Mouse (Mus musculus): ENCODE measurements around the gene Cbx4. TPM values are rescaled to one million over a fixed set of nuclear protein-coding genes. Genes with fewer than 3 reads are reported as not detected.

The Cbx4 gene
- polyA plus RNA-seq, 1 experiment from 2014 or later = 9.9 TPM

- H3K4me3 ChIP-seq (replicated peaks) = no peak overlapping the region
- no peaks in the 10 kb centered on the region for H3K9me3 ChIP-seq (replicated peaks)
- no peak overlapping the region for H3K27ac ChIP-seq
- H3K4me2 ChIP-seq = no peak overlapping the region
- H3K9ac ChIP-seq = no peak overlapping the region
- H3K4me1 ChIP-seq = peaks cover 68% of the 10 kb centered on the region
- no peak for ATAC-seq (replicated peaks; ENCODE audit: low FRiP score)
- peaks cover 97% of the 10 kb centered on the region for H3K27me3 ChIP-seq
- no peaks in the 10 kb centered on the region for H3K36me3 ChIP-seq
Observed at GRCm38 (mm10) chr11:119051426-119051825, 34.6 kb downstream of the Cbx4 start.

GRCm38 (mm10) chr11:119050361-119050760 lies 35.7 kb downstream of the Cbx4 start:
- peaks cover 99% of the 10 kb centered on the region for H3K27me3 ChIP-seq
- no peaks in the 10 kb centered on the region for H3K36me3 ChIP-seq
- H3K4me2 ChIP-seq = no peak overlapping the region
- peaks cover 61% of the 10 kb centered on the region for H3K4me1 ChIP-seq
- no peaks in the 10 kb centered on the region for H3K9me3 ChIP-seq (replicated peaks)
- H3K9ac ChIP-seq = no peak overlapping the region
- 0% methylated on average over 2 of the region's 2 CpGs for WGBS
- H3K27ac ChIP-seq = no peak overlapping the region
- ATAC-seq (replicated peaks; ENCODE audit: low FRiP score) = no peak
- H3K4me3 ChIP-seq (replicated peaks) = no peak overlapping the region

GRCm38 (mm10) chr11:119048133-119048510 lies 37.9 kb downstream of the Cbx4 start:
- under 1% methylated on average over 13 of the region's 13 CpGs for WGBS
- H3K9ac ChIP-seq = no peak overlapping the region
- no peaks in the 10 kb centered on the region for H3K36me3 ChIP-seq
- H3K27ac ChIP-seq = no peak overlapping the region
- peak overlapping the region; percentile 60; the same call in 1 of the 2 replicates for H3K4me2 ChIP-seq
- H3K4me3 ChIP-seq (replicated peaks) = peak overlapping the region; percentile 39
- peaks cover 57% of the 10 kb centered on the region for H3K4me1 ChIP-seq
- H3K27me3 ChIP-seq = peaks cover 100% of the 10 kb centered on the region
- no peak for ATAC-seq (replicated peaks; ENCODE audit: low FRiP score)
- no peaks in the 10 kb centered on the region for H3K9me3 ChIP-seq (replicated peaks)

- H3K9ac ChIP-seq = no peak overlapping the region
- peak overlapping the region; percentile 39 for H3K4me3 ChIP-seq (replicated peaks)
- H3K27ac ChIP-seq = no peak overlapping the region
- WGBS = 1% methylated on average over 43 of the region's 43 CpGs
- H3K4me1 ChIP-seq = peaks cover 57% of the 10 kb centered on the region
- peak overlapping the region; percentile 60 for H3K4me2 ChIP-seq
- H3K9me3 ChIP-seq (replicated peaks) = no peaks in the 10 kb centered on the region
- H3K36me3 ChIP-seq = no peaks in the 10 kb centered on the region
- 0 out of 2 replicates have a peak, but pooled peaks have one; percentile 19 for ATAC-seq (replicated peaks; ENCODE audit: low FRiP score)
- H3K27me3 ChIP-seq = peaks cover 100% of the 10 kb centered on the region
Observed at GRCm38 (mm10) chr11:119047261-119048132, 38.5 kb downstream of the Cbx4 start.

DNA sequence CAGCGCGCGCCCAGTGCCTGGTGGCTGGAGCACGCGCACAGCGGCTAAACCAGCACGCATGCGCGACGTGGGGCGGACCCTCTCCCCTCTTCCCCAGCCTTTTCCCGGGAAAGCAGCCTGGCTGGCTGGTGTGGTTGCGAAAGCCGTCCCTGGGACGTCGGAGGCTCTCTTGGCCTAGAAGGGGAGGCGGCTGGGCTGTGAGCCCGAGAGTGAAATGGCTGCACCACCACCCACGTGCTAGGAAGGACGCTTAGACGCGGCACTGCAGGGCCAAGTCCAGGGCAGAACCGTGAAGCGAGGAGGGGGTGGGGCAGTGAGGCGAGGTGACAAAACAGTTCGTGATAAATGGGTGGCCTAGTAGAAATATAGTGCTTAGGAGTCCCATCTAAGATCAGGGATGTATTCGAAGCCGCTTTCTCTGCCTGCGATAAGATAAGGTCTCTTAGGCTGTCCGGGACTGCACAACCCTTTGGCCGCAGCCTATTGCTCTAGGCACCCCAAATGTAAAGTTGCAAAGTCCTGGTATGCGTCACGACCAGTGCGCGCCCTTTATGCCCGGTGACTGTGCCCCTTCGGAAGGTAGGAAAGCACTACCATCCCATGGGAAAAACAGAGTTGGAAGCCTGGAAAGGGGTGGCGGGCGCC lies 39.3 kb downstream of the Cbx4 start:
- H3K4me1 ChIP-seq = peaks cover 57% of the 10 kb centered on the region
- H3K36me3 ChIP-seq = no peaks in the 10 kb centered on the region
- no peaks in the 10 kb centered on the region for H3K9me3 ChIP-seq (replicated peaks)
- peaks cover 100% of the 10 kb centered on the region for H3K27me3 ChIP-seq
- 1% methylated on average over 39 of the region's 39 CpGs for WGBS
- no peak overlapping the region for H3K27ac ChIP-seq
- ATAC-seq (replicated peaks; ENCODE audit: low FRiP score) = no peak
- H3K4me3 ChIP-seq (replicated peaks) = peak overlapping the region; percentile 39
- peak overlapping the region; percentile 6; the same call in 1 of the 2 replicates for H3K9ac ChIP-seq
- peak overlapping the region; percentile 60 for H3K4me2 ChIP-seq

DNA sequence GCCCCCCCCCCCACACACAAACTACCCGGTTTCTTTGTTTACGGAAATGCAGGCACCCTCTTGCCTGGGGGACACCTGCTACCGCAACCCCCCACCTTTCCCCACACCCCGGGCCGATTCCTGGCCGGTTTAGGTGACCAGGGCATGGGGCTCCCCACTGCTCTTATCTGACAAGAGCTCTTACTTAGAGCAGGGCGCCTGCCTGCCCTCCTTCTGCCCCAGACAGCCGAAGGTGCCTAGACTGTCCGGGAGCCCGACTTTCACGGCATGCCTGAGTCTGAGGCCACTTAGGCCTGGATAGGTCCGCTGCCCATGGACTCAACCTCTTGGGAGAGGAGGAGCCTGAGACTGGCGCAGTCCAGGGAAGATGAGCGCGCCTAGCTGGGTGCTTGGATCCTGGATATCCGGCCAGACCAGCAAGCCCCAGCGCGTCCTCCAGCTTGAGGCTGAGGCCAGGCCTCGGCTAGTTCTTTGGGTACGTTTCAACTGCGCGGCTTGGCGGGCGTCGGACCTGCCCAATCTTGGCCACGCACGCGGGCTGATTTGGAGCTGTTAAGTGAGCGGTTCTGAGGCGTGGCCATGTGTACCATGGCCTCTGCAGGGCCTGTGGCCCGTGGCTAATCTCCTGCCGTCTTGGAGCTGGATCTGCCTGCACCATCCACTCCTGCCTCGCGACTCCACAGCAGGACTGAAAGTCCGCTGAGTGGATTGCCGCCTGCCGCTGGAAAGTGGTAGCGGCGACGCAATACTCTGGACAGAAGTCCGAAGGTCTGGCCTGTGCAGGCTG lies 41.3 kb downstream of the Cbx4 start:
- Histone ChIP-seq H3K4me1 (peaks cover 71% of the 10 kb centered on the region), H3K36me3 (no peaks in the 10 kb centered on the region), H3K4me2 (peak overlapping the region; percentile 43), H3K9ac (0 out of 2 replicates have a peak overlapping the region, but pooled peaks have one; percentile 1), H3K27me3 (peaks cover 87% of the 10 kb centered on the region), H3K9me3 (replicated peaks) (no peaks in the 10 kb centered on the region), H3K4me3 (replicated peaks) (peak overlapping the region; percentile 21), H3K27ac (no peak overlapping the region)
- no peak for ATAC-seq (replicated peaks; ENCODE audit: low FRiP score)
- 2% methylated on average over 41 of the region's 41 CpGs for WGBS

GRCm38 (mm10) chr11:119043761-119044550 lies 42.1 kb downstream of the Cbx4 start:
- no peak for ATAC-seq (replicated peaks; ENCODE audit: low FRiP score)

DNA sequence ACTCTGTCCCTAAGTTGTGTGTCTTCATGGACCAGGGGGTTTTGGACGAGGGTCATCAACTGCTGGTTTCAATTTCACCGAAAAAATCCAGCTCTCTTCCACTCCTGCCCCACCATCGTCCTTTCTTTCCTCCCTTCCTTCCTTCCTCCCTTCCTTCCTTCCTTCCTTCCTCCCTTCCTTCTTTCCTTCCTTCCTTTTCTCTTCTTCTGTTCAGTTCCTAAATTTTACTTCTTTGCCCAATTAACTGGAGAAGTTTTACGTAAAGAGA lies 42.8 kb downstream of the Cbx4 start:
- Histone ChIP-seq H3K4me2 (0 out of 2 replicates have a peak overlapping the region, but pooled peaks have one; percentile 96), H3K4me1 (peaks cover 82% of the 10 kb centered on the region), H3K27me3 (peaks cover 87% of the 10 kb centered on the region), H3K36me3 (peaks cover 9% of the 10 kb centered on the region), H3K9me3 (replicated peaks) (no peaks in the 10 kb centered on the region), H3K4me3 (replicated peaks) (no peak overlapping the region), H3K27ac (no peak overlapping the region), H3K9ac (no peak overlapping the region)
- ATAC-seq (replicated peaks; ENCODE audit: low FRiP score) = no peak
- 5% methylated on average over 4 of the region's 4 CpGs for WGBS

More at GRCm38 (mm10) chr11:119043761-119044550, 42.1 kb downstream of the Cbx4 start:
- peaks cover 3% of the 10 kb centered on the region; the same call in 1 of the 2 replicates for H3K36me3 ChIP-seq
- H3K4me2 ChIP-seq = peak overlapping the region; percentile 43; the same call in 1 of the 2 replicates
- 3% methylated on average over 10 of the region's 10 CpGs for whole genome bisulfite sequencing
- no peak overlapping the region for H3K27ac ChIP-seq
- H3K4me1 ChIP-seq = peaks cover 79% of the 10 kb centered on the region
- H3K4me3 ChIP-seq (replicated peaks) = peak overlapping the region; percentile 21; the same call in 1 of the 2 replicates
- H3K9ac ChIP-seq = no peak overlapping the region
- no peaks in the 10 kb centered on the region for H3K9me3 ChIP-seq (replicated peaks)
- H3K27me3 ChIP-seq = peaks cover 87% of the 10 kb centered on the region

DNA sequence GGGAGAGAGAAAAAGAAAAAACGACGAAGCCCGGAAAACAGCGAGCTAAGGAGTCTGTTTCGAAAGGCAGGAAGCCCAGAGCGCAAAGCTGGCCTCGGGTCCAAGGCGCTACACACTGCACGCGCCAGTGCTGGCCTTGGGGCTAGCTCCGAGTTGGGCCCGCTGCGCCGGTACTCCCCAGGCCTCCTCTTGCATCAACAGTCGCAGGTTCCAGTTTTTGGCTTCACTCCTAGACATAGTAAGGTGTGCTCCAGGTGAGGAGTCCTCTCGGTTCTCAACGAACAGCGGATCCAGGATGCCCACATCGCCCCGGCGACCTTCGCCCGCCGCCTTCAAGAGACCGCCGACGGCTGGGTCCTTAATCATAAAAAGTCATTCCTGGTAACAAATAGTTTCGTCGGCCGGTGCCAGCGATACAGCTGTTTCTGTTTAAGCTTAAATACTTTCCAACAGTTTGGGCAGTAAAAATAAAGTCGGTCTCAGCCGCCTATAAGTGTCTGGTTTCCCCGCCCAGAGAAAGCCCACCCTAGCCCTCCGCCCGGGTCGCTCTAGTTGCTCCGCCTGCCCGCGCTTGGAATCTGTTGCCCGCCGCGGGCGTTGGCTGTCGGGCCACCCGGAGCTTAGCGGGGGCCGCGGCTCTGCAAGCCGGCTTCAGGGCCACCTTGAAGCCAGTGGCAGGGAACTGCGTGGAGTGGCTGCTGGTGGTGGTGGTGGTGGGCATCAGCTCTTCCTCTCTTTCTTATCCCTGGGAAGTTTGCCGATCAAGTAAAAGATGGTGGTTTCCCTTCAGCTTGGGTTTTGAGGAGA lies 43.4 kb downstream of the Cbx4 start:
- ATAC-seq (replicated peaks; ENCODE audit: low FRiP score) = no peak
- Histone ChIP-seq H3K9me3 (replicated peaks) (no peaks in the 10 kb centered on the region), H3K9ac (no peak overlapping the region), H3K36me3 (peaks cover 9% of the 10 kb centered on the region), H3K27me3 (peaks cover 87% of the 10 kb centered on the region), H3K27ac (no peak overlapping the region), H3K4me2 (peak overlapping the region; percentile 96), H3K4me1 (peaks cover 82% of the 10 kb centered on the region), H3K4me3 (replicated peaks) (peak overlapping the region; percentile 83)
- WGBS = 1% methylated on average over 52 of the region's 52 CpGs

GRCm38 (mm10) chr11:119041750-119042465 lies 44.1 kb downstream of the Cbx4 start:
- Histone ChIP-seq H3K4me2 (peak overlapping the region; percentile 96), H3K9me3 (replicated peaks) (no peaks in the 10 kb centered on the region), H3K27ac (no peak overlapping the region), H3K9ac (peak overlapping the region; percentile 40; the same call in 1 of the 2 replicates), H3K4me1 (peaks cover 82% of the 10 kb centered on the region), H3K27me3 (peaks cover 87% of the 10 kb centered on the region), H3K4me3 (replicated peaks) (peak overlapping the region; percentile 83), H3K36me3 (peaks cover 9% of the 10 kb centered on the region)
- under 1% methylated on average over 31 of the region's 31 CpGs for WGBS
- ATAC-seq (replicated peaks; ENCODE audit: low FRiP score) = peak; percentile 11
